Comparison of ENCODE assay signal across 31 mouse cellular contexts in the genomic region with DNA sequence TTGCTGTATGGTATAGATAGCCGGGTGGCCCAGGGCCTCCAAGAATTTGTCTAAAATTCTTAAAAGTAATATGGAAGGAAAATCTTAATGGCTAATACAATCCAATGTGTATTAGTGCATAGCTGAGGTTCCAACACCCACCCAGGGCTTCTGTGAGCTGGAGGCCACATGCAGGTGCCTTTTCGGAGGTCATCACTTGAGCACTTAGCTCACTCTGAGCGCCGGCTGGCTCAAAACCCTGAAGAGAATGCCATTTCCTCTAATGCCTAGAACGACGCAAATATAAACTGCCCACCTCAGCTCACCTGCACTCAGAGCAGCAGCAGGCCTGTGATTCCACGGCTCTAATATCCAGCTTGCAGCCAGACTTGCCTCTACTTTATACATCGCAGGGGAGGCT.
"Had no signal": no experiment of that assay in that cellular context is flagged by ENCODE, and none has a peak within 500 bp of the region (broad histone marks: within the 10 kb centered on the region; RNA-seq: fewer than 3 reads in every experiment).

No protein-coding gene starts in this region.

- ATAC-seq: liver, embryonic 12.5 days; liver, postnatal 0 days; lung, postnatal 0 days; midbrain, embryonic 13.5 days; midbrain, embryonic 15.5 days; midbrain, embryonic 16.5 days had no signal

- H3K9ac ChIP-seq: limb, embryonic 12.5 days; limb, embryonic 13.5 days; limb, embryonic 15.5 days; liver, embryonic 12.5 days; liver, embryonic 13.5 days; liver, embryonic 14.5 days; liver, embryonic 15.5 days; liver, postnatal 0 days; lung, embryonic 14.5 days; lung, embryonic 15.5 days; midbrain, embryonic 12.5 days; midbrain, embryonic 13.5 days; midbrain, embryonic 15.5 days; neural tube, embryonic 12.5 days had no signal

- H3K27ac ChIP-seq: limb, embryonic 10.5 days; limb, embryonic 12.5 days; limb, embryonic 13.5 days; limb, embryonic 15.5 days; liver, embryonic 12.5 days; liver, embryonic 13.5 days; liver, embryonic 14.5 days; liver, embryonic 15.5 days; lung, embryonic 15.5 days; macrophage; midbrain, embryonic 10.5 days; midbrain, embryonic 12.5 days; midbrain, embryonic 13.5 days; midbrain, embryonic 15.5 days; neural tube, embryonic 12.5 days had no signal

- DNase-seq: left cerebral cortex, postnatal 4 days; liver; liver, embryonic 13.5 days; liver, postnatal 0 days; lung, adult 18-20 months; lung, adult 2 months; lung, embryonic 14.5 days; lung, postnatal 10 days; lung, postnatal 14 days; lung, postnatal 36 days; lung, postnatal 4 days; midbrain, embryonic 14.5 days had no signal

- H3K36me3 ChIP-seq: limb, embryonic 10.5 days; limb, embryonic 12.5 days; limb, embryonic 13.5 days; limb, embryonic 15.5 days; liver, embryonic 12.5 days; liver, embryonic 13.5 days; liver, embryonic 15.5 days; lung, embryonic 15.5 days; midbrain, embryonic 10.5 days; midbrain, embryonic 12.5 days; midbrain, embryonic 13.5 days; midbrain, embryonic 15.5 days; neural tube, embryonic 12.5 days had no signal

- H3K4me2 ChIP-seq: limb, embryonic 12.5 days; limb, embryonic 13.5 days; limb, embryonic 15.5 days; liver, embryonic 11.5 days; liver, embryonic 12.5 days; liver, embryonic 13.5 days; liver, embryonic 15.5 days; lung, embryonic 14.5 days; lung, embryonic 15.5 days; midbrain, embryonic 12.5 days; midbrain, embryonic 13.5 days; midbrain, embryonic 15.5 days; neural tube, embryonic 12.5 days had no signal

- H3K4me1 ChIP-seq: limb, embryonic 10.5 days; liver, embryonic 12.5 days; liver, embryonic 13.5 days; liver, embryonic 15.5 days; lung, embryonic 15.5 days; megakaryocyte, embryonic 14.5 days; neural tube, embryonic 12.5 days had no signal

- H3K9me3 ChIP-seq: limb, embryonic 10.5 days; limb, embryonic 12.5 days; limb, embryonic 15.5 days; liver, embryonic 12.5 days; liver, embryonic 13.5 days; liver, embryonic 15.5 days; lung, embryonic 15.5 days; midbrain, embryonic 10.5 days; midbrain, embryonic 12.5 days; midbrain, embryonic 13.5 days; midbrain, embryonic 15.5 days; neural tube, embryonic 12.5 days had no signal

- H3K27me3 ChIP-seq: limb, embryonic 12.5 days; limb, embryonic 13.5 days; limb, embryonic 15.5 days; liver, embryonic 12.5 days; liver, embryonic 13.5 days; liver, embryonic 15.5 days; lung, embryonic 15.5 days; megakaryocyte, embryonic 14.5 days; midbrain, embryonic 12.5 days; midbrain, embryonic 13.5 days; midbrain, embryonic 15.5 days; neural tube, embryonic 12.5 days had no signal

- H3K4me3 ChIP-seq: limb, embryonic 10.5 days; limb, embryonic 12.5 days; limb, embryonic 13.5 days; limb, embryonic 15.5 days; liver, embryonic 12.5 days; liver, embryonic 13.5 days; liver, embryonic 15.5 days; lung, embryonic 15.5 days; megakaryocyte, embryonic 14.5 days; midbrain, embryonic 10.5 days; midbrain, embryonic 12.5 days; midbrain, embryonic 13.5 days; midbrain, embryonic 15.5 days; myocyte; neural tube, embryonic 12.5 days had no signal
